Mouse (Mus musculus): ENCODE results near the gene Gm10295. TPM values are rescaled to one million over a fixed set of nuclear protein-coding genes. Genes with fewer than 3 reads are reported as not detected.

Gm10295 gene
- polyA plus RNA-seq (2016; fragmentation: Nextera tagmentation; extraction: Ambion mirVana), result not detected in 2 replicates

DNA sequence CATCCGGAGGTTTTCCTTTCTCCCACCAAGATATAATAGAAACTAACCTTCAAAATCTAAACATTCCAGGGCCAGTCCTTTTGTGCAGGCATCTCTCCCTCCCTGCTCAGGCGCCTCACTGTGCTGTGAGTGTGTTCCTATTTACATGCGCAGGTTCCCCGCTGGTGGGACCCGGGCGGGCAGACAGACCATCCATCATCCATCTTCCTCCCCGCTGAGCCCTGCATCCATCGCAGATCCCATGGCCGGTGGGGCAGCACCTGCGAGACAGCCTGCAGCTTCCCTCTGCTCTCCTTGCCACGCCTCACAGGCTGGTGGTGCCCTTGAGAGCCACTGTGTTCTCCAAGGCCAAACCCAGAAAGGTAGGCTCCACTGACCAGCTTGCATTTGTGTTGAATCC is at the start of gene Gm10295:
TSS of gene Gm10295 (minus strand) at position 122 of the 400 bp plus-strand sequence.
- WGBS, result 30% methylated on average over 11 of the region's 11 CpGs
- no peak for ATAC-seq (ENCODE audit: insufficient number of reproducible peaks, low FRiP score)
- H3K4me2 ChIP-seq, result 0 out of 2 replicates have a peak within 1 kb of the TSS, but pooled peaks have one; percentile 6

DNA sequence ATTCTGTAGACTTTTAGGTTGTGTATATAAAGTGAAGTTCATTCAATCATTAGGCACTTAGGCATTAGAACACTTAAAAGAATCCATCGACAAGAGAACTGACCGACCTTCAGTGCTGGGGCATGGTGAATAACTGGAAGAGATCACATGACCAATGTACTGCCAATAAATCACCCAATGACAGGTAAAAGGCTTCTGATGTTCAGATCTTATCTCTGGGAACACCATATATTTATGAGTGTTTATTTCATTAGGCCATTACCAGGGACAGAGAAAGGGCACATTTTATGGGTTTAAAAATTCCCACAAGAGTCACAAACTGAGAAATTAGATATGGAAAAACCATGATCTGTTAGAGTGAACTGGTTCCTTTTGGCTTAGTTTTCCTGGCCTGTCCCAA is 49.7 kb upstream of the Gm10295 start:
- Histone ChIP-seq H3K27ac (ENCODE audit: poor library complexity, severe bottlenecking) (0 out of 2 replicates have a peak overlapping the region, but pooled peaks have one; percentile 36), H3K4me2 (no peak overlapping the region), H3K36me3 (no peaks in the 10 kb centered on the region), H3K9me3 (replicated peaks) (no peaks in the 10 kb centered on the region), H3K4me3 (no peak overlapping the region), H3K9ac (no peak overlapping the region), H3K27me3 (replicated peaks) (no peaks in the 10 kb centered on the region), H3K4me1 (replicated peaks) (no peaks in the 10 kb centered on the region)
- 79% methylated on average over 2 of the region's 2 CpGs for WGBS
- no peak for ATAC-seq (ENCODE audit: insufficient number of reproducible peaks, low FRiP score)

More for the DNA sequence above, at the start of gene Gm10295:
- H3K9me3 ChIP-seq (replicated peaks), result no peaks in the 10 kb centered on the region
- 0 out of 2 replicates have a peak, but pooled peaks cover 5% of the 10 kb centered on the region for H3K27me3 ChIP-seq (replicated peaks)
- no peak within 1 kb of the TSS for H3K9ac ChIP-seq
- no peak within 1 kb of the TSS for H3K27ac ChIP-seq (ENCODE audit: poor library complexity, severe bottlenecking)
- no peak within 1 kb of the TSS for H3K4me3 ChIP-seq
- no peaks in the 10 kb centered on the region for H3K4me1 ChIP-seq (replicated peaks)
- no peaks in the 10 kb centered on the region for H3K36me3 ChIP-seq

DNA sequence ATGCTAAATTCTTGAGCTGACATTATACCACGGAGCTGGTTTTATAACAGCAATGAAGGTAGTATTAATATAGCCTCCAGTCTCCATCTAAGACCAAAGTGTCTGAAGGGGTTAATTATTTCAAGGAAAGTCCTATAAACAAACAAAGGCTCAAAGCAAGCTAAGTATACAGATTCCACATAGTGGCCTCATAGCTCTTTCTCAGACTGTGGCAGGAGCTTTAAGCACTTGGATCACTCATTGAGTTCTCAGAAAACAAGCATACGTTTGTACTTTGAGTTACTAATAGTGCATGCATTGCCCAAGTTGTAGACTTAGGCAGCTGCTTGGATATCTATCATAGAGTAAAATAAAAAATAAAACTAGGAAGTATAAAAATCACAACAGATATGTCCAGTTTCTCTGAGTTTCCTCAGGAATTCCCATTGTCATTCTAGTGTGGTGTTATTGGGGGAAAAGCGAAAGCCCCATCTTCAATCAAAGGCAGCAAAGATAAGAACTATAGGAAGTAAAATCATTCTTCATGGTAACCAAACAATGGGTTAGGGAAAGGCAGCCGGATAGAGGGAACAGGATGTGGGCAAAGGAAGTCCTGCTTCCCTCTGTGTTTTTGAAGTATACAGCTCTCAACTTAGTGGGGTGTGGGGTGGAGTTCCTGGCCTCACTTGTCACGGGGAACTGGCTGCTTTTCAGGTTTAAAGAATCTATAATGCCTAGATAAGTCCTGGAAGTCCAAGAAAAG is 48.8 kb upstream of the Gm10295 start:
- Histone ChIP-seq H3K4me1 (replicated peaks) (no peaks in the 10 kb centered on the region), H3K27ac (ENCODE audit: poor library complexity, severe bottlenecking) (0 out of 2 replicates have a peak overlapping the region, but pooled peaks have one; percentile 36), H3K4me3 (no peak overlapping the region), H3K4me2 (no peak overlapping the region), H3K27me3 (replicated peaks) (no peaks in the 10 kb centered on the region), H3K36me3 (no peaks in the 10 kb centered on the region), H3K9me3 (replicated peaks) (no peaks in the 10 kb centered on the region), H3K9ac (no peak overlapping the region)
- WGBS, result 48% methylated on average over 5 of the region's 5 CpGs
- ATAC-seq (ENCODE audit: insufficient number of reproducible peaks, low FRiP score), result no peak

DNA sequence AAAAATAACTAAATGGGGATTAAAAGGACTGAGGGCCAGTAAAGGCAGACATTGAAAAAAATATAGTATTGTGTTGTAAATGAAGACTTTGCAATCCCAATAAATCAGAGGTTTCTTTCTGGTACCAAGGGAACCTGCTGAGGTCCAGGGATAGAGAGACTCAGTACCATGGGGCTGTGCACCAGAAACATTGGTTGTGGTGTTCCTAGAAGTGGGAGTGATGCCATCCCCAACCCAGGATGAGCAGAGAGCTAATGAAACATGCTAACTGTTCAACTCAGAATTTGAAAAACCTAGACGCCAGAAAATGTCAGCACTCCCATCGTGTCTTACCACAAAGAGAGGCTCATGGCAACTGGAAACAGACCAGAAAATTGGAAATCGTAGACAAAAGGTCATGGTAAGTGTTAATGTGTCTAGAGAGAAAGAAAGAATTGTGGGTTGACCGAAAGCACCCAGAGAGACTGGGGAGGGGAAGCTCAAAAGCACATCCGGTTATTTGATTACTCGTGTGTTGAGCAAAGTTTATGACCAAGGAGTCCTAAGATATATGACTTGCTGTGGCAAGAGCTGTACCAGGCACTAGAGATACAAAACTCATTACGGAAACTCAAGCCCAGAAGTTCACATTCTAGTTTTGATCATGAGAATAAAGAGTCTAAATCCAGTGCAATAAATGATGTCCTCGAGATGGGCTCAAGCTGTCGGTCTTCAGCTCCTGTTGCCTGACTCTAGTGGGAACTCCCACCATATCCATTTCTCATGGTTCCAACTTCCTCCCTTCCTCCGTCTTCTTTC is 47.9 kb upstream of the Gm10295 start:
- ATAC-seq (ENCODE audit: insufficient number of reproducible peaks, low FRiP score), result no peak
- 84% methylated on average over 10 of the region's 10 CpGs for WGBS

DNA sequence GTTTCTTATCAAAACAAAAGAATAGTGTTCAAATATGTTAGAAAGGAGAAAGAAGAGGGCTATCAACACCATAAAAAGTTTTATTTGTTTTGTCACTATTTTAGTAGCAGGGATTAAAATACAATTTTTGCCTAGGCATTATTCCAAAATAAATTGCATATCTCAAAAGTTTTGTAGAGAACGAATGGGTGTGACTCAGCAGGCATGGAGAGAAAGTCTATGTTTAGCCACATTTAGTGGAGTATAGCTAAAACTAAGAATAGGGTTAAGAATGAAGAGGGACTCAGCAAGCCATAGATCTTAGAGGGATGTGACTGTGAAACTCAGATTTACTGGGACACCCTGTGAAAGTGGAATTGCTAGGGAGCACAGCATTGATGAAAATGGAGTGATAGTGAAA is 47.1 kb upstream of the Gm10295 start:
- Histone ChIP-seq H3K27ac (ENCODE audit: poor library complexity, severe bottlenecking) (no peak overlapping the region), H3K9ac (no peak overlapping the region), H3K4me2 (no peak overlapping the region), H3K4me1 (replicated peaks) (no peaks in the 10 kb centered on the region), H3K36me3 (no peaks in the 10 kb centered on the region), H3K9me3 (replicated peaks) (no peaks in the 10 kb centered on the region), H3K4me3 (no peak overlapping the region), H3K27me3 (replicated peaks) (no peaks in the 10 kb centered on the region)
- WGBS, result 49% methylated on average over 1 of the region's 1 CpGs
- ATAC-seq (ENCODE audit: insufficient number of reproducible peaks, low FRiP score), result no peak

More for the DNA sequence above, 47.9 kb upstream of the Gm10295 start:
- Histone ChIP-seq H3K4me2 (no peak overlapping the region), H3K4me3 (no peak overlapping the region), H3K4me1 (replicated peaks) (no peaks in the 10 kb centered on the region), H3K27ac (ENCODE audit: poor library complexity, severe bottlenecking) (no peak overlapping the region), H3K27me3 (replicated peaks) (no peaks in the 10 kb centered on the region), H3K9ac (no peak overlapping the region), H3K36me3 (no peaks in the 10 kb centered on the region), H3K9me3 (replicated peaks) (no peaks in the 10 kb centered on the region)

DNA sequence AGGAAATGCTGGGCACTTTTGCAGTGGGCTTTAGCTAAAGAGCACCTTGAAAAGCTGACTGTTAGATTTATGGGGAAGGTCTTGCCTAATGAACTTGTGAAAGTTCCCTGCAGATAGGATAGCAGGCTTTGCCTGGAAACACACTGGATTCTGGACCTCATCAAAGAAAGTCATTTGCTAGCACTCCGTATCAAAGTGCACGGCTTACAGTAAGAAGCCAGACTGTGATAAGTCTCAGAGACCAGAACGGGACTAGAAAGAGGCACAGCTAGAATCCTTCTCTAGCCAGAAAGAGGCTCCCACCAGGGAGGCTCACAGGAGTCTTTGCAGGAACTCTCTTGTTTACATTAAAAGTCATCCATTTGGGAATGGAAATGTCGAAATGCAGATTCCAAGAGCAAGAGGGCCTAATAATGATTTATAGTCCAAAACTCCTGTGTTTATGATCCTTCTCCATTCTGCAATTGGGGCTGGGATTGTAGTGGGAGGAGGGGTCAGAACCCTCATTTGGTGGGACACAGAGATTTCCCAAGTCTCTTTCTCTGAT is 41.6 kb upstream of the Gm10295 start:
- no peaks in the 10 kb centered on the region for H3K9me3 ChIP-seq (replicated peaks)
- no peak overlapping the region for H3K9ac ChIP-seq
- 0 out of 2 replicates have a peak, but pooled peaks cover 5% of the 10 kb centered on the region for H3K4me1 ChIP-seq (replicated peaks)
- no peak overlapping the region for H3K4me2 ChIP-seq
- no peaks in the 10 kb centered on the region for H3K27me3 ChIP-seq (replicated peaks)
- H3K4me3 ChIP-seq, result no peak overlapping the region
- 15% methylated on average over 4 of the region's 4 CpGs for WGBS
- ATAC-seq (ENCODE audit: insufficient number of reproducible peaks, low FRiP score), result no peak
- H3K27ac ChIP-seq (ENCODE audit: poor library complexity, severe bottlenecking), result no peak overlapping the region
- H3K36me3 ChIP-seq, result no peaks in the 10 kb centered on the region

DNA sequence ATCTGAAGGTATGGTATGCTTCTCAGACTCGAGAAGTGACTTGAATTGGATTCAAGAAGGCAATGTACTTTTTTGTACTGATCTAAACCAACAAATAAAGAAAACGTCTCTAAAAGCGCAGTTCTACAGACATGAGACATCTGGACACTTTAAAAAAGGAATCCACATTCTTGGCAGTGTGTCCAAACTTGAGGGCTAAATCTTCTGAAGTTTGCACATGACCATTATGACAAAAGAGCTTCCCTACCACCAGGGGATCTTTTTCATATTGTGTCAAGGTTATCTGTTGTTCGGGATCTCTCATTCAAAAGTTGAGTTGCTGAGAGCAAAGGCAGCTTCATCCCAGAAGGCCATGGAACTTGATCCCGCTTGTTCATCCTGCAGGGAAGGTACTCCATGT is 40.0 kb upstream of the Gm10295 start:
- Histone ChIP-seq H3K9me3 (replicated peaks) (no peaks in the 10 kb centered on the region), H3K4me2 (no peak overlapping the region), H3K27ac (ENCODE audit: poor library complexity, severe bottlenecking) (no peak overlapping the region), H3K9ac (no peak overlapping the region), H3K36me3 (no peaks in the 10 kb centered on the region), H3K27me3 (replicated peaks) (no peaks in the 10 kb centered on the region), H3K4me1 (replicated peaks) (0 out of 2 replicates have a peak, but pooled peaks cover 5% of the 10 kb centered on the region), H3K4me3 (no peak overlapping the region)
- no peak for ATAC-seq (ENCODE audit: insufficient number of reproducible peaks, low FRiP score)
- WGBS, result 80% methylated on average over 5 of the region's 5 CpGs

DNA sequence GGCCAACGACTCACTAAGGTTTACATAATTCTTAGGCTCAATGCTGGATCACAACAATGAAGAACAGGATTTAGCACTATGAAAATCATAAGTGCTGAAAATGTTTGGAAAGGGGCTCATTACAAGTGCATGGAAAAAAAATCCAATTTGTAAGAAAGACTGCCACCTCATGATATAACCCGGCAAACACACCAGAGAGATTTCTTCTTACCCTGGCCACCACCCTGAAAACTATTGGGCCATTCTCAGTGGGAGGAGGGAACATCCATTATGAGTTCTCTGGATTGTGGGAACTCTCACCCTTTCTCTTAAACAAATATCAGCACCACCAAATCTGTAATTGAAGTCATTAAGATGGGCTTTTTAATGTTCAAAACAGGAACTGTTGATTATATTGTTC is 39.0 kb upstream of the Gm10295 start:
- ATAC-seq (ENCODE audit: insufficient number of reproducible peaks, low FRiP score), result no peak
- Histone ChIP-seq H3K27ac (ENCODE audit: poor library complexity, severe bottlenecking) (no peak overlapping the region), H3K4me1 (replicated peaks) (peaks cover 11% of the 10 kb centered on the region; the same call in 1 of the 2 replicates), H3K36me3 (no peaks in the 10 kb centered on the region), H3K4me2 (no peak overlapping the region), H3K4me3 (no peak overlapping the region), H3K9me3 (replicated peaks) (no peaks in the 10 kb centered on the region), H3K27me3 (replicated peaks) (no peaks in the 10 kb centered on the region), H3K9ac (no peak overlapping the region)
- WGBS, result 66% methylated on average over 2 of the region's 2 CpGs

DNA sequence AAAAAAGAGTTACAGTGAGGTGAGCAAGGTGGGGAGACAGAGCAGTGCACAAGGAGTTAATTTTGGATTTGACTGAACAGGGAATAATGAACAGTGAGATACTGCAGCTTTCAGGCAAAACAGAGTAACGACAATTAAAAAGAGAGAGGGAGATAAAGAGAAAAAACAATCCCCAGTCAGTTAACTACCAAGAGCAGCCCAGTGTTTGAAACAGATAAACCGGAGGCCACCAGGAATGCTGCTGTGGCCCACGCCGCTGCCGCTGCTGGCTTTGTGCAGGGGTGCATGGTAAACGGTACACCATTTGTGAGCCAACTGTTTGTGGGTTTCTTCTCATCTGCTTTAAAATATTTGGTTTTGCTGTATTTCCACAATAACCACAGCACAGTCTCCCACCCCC is 34.8 kb upstream of the Gm10295 start:
- no peak overlapping the region for H3K4me2 ChIP-seq
- H3K4me1 ChIP-seq (replicated peaks), result peaks cover 28% of the 10 kb centered on the region
- 4% methylated on average over 6 of the region's 6 CpGs for WGBS
- H3K27ac ChIP-seq (ENCODE audit: poor library complexity, severe bottlenecking), result no peak overlapping the region
- no peaks in the 10 kb centered on the region for H3K9me3 ChIP-seq (replicated peaks)
- no peaks in the 10 kb centered on the region for H3K36me3 ChIP-seq
- no peak overlapping the region for H3K4me3 ChIP-seq
- H3K27me3 ChIP-seq (replicated peaks), result no peaks in the 10 kb centered on the region
- ATAC-seq (ENCODE audit: insufficient number of reproducible peaks, low FRiP score), result no peak
- no peak overlapping the region for H3K9ac ChIP-seq

DNA sequence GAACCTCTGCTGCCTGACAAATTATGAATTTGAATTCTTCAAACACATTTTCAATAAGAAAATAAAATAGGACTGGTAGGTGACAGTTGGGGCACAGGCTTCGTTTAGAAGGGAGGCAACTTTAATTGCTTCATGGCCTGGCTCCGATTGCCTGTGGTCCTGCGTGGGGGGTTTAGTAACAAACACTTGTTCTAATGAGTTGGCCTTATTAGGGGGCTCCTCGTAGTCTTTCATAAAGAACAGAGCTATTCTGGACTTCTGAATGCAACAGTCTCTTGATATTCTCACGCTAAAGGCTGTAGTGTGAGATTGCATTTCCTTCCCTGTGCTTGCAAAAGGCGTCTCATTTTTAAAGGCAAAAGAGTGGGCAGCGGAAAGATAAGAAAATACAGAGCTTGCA is 33.6 kb upstream of the Gm10295 start:
- Histone ChIP-seq H3K36me3 (no peaks in the 10 kb centered on the region), H3K4me1 (replicated peaks) (peaks cover 36% of the 10 kb centered on the region), H3K27me3 (replicated peaks) (no peaks in the 10 kb centered on the region), H3K4me3 (no peak overlapping the region), H3K27ac (ENCODE audit: poor library complexity, severe bottlenecking) (no peak overlapping the region), H3K9me3 (replicated peaks) (no peaks in the 10 kb centered on the region), H3K4me2 (no peak overlapping the region), H3K9ac (no peak overlapping the region)
- 52% methylated on average over 7 of the region's 7 CpGs for WGBS
- no peak for ATAC-seq (ENCODE audit: insufficient number of reproducible peaks, low FRiP score)

All from heart, embryonic 12.5 days (tissue).